Mouse (Mus musculus): Measurements from ENCODE around the gene Mobp.

The Mobp gene

DNA sequence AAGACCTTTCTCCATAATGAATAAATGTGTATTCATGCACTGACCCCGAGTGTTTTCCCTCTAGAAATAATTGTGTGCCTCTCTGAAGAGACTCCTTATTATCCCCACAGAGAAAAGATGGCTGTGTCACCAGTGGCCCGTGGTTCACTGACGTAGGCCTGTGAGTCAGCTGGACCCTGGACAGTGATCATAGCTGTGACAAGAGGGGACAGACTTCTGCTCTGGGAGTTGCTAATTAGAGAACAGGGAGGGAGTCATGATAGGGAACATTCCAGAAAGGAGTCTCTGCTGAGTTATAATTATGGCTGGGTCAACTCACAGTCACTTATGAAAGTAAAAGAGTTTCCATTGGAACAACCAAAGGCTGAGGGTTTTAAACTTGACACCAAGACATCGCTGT, 61.4 kb downstream of the Mobp start:
- no peak for DNase-seq (ENCODE audit: low spot score)

GRCm38 (mm10) chr9:120212936-120213335, 63.4 kb downstream of the Mobp start:
- DNase-seq (ENCODE audit: low spot score), result no peak

GRCm38 (mm10) chr9:120214978-120215495, 65.5 kb downstream of the Mobp start:
- DNase-seq (ENCODE audit: low spot score), result no peak

- DNase-seq (ENCODE audit: low spot score), result no peak
Observed at GRCm38 (mm10) chr9:120219411-120219810, 69.9 kb downstream of the Mobp start.
